Mouse (Mus musculus): ENCODE data around the gene Atm.

GRCm38 (mm10) chr9:53536558-53537320 lies at the start of gene Atm, which contains the start of gene Npat:
- peak; percentile 22; the same call in 1 of the 2 replicates for TF ChIP-seq CTCF (IDR thresholded peaks at IDR 0.05; ENCODE audit: low read depth)
- no peak for TF ChIP-seq EP300 (IDR thresholded peaks at IDR 0.05; ENCODE audit: low read depth)

Data from heart, postnatal 0 days (tissue).